In genomic region chr14:103795591-103795990, GRCm38 (mm10) we compare ENCODE assay signal across 20 mouse cellular contexts.
"Had no signal": no experiment of that assay in that cellular context is flagged by ENCODE, and none has a peak within 500 bp of the region (broad histone marks: within the 10 kb centered on the region; RNA-seq: fewer than 3 reads in every experiment).

No protein-coding gene starts in this region.

- ATAC-seq: liver, embryonic 12.5 days; midbrain, embryonic 15.5 days had no signal

- DNase-seq: kidney, adult 8-10 months; kidney, postnatal 10 days; liver; lung, adult 18-20 months; lung, postnatal 10 days; lung, postnatal 36 days; retina, postnatal 1 day; thymus, adult 2 months; thymus, postnatal 14 days; thymus, postnatal 4 days had no signal

- H3K27ac ChIP-seq: kidney, embryonic 15.5 days; limb, embryonic 10.5 days; limb, embryonic 13.5 days; liver, embryonic 12.5 days; liver, embryonic 15.5 days; lung, embryonic 15.5 days; midbrain, embryonic 12.5 days; midbrain, embryonic 15.5 days; neural tube, embryonic 12.5 days; neural tube, embryonic 15.5 days had no signal

- H3K4me3 ChIP-seq: kidney, embryonic 15.5 days; limb, embryonic 10.5 days; limb, embryonic 13.5 days; liver, embryonic 12.5 days; liver, embryonic 15.5 days; lung, embryonic 15.5 days; midbrain, embryonic 12.5 days; midbrain, embryonic 15.5 days; neural tube, embryonic 12.5 days; neural tube, embryonic 15.5 days had no signal
